Mouse (Mus musculus): ENCODE measurements around the gene Sox6.
A peak's percentile ranks its signal among the peaks of the same experiment; 100 is the strongest.

Sox6 gene

DNA sequence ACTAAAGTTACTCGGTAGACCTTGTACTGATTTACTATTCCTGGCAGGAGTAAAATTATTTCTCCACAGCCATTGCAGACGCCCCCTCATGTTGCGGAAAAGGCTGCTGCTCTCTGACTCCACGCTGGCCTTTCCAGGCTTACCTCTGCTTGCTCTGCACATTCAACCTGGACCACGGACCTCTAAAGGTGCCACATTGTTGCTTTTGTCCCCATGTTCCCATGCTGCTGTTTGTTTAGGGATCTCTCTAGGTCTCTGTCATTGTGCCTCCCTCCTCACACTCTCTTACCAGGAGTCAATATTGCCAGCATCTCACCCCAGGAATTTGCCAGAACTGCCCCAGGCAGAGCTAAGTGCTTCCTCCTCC is 473.6 kb downstream of the Sox6 start:
- DNase-seq (ENCODE audit: inconsistent ontology term): no peak

DNA sequence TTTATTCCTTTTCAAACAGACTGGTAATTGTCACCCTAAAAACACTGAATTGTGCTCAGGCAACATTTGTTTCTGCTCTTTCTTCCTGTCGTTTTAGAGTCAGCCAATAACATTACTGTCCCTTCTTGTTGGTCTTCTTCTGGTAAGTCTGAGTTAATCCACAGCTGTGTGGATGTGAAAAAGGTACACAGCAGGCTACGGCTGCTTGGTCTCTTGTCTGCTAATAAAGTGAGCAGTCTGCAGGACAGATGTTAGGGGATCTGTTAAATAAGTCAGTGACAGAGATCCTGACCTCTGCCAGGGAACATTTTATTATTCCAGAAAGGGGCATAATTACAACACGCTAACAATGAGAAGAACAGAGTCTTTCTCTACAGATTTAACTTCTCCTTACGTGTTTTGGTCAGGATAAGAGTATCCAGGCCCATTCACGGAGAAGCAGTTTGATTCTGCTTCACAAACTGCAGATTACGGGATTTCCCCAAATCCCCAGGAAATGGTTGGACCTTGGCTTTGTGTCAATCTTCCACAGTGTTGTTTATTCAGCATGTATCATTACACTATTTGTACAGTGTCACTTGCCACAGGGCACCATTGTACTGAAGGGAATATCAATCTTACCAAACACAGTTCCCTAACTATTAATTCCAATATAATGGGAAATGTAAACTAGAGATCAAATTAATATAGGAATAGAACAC is 474.1 kb downstream of the Sox6 start:
- DNase-seq (ENCODE audit: inconsistent ontology term): no peak

DNA sequence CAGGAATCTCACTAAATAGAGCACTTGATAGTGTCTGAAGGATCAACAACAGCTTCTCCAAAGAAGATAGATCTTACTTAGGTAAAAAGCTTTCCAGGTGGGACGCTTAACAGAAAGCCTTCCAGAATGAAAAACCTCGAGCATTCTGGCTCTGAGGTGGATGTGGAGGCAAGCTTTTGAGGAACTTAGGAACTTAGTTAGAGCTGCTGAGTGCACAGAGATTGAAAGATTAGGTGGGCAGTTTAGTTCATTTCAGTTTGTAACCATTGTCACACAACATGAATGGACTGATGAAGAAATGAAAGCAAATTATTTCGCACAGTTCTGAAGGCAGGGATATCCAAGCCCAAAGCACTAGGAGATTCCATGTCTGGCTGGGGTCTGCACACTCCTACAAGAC is 481.9 kb downstream of the Sox6 start:
- no peak for DNase-seq (ENCODE audit: inconsistent ontology term)

DNA sequence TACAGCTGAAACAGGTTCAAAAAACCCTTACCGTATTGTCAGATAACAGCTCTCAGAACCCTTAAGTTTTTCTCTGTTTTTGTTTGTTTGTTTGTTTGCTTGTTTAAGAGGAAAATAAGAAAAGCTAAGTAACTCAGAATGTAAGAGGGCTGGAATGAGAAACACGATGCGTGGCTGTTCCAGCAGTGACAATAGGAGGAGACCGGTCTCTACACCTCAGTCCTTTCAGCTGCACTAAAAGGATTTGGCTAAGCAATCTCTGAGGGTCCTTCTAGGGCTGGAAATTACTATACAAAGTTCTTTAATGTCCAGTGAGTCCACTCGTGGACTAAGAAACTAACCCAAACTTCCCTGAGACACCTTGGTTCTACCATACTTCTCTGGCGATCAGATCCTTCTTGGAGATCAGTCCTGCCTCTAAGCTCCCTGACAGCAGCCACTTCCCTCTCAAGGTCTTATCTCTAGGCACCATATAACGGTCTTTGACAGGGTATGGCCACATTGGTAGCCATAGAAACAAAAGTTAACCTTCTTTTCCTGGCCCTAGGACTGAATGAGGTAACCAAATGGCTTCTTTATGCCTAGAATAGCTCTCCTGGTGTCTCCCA is 488.3 kb downstream of the Sox6 start:
- no peak for DNase-seq (ENCODE audit: inconsistent ontology term)

DNA sequence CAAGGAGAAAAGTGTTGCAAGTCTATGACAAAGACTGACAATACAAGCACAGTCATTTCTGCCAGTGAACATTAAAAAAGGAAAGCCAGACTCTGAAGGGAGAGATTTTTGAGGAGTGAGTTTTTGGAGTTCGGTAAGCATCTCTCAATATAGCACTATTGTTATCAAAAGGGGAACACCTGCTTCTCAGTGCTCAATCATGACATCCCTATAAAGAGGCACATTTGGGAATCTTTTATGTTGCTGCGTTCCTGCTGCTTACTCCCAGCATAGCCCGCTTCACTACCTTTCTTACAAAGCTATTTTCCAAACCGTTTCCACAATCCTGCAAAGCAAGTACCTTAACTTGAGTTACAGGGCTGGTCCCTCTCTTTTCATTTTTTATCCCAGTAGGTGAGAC is 488.9 kb downstream of the Sox6 start:
- DNase-seq (ENCODE audit: inconsistent ontology term): no peak

DNA sequence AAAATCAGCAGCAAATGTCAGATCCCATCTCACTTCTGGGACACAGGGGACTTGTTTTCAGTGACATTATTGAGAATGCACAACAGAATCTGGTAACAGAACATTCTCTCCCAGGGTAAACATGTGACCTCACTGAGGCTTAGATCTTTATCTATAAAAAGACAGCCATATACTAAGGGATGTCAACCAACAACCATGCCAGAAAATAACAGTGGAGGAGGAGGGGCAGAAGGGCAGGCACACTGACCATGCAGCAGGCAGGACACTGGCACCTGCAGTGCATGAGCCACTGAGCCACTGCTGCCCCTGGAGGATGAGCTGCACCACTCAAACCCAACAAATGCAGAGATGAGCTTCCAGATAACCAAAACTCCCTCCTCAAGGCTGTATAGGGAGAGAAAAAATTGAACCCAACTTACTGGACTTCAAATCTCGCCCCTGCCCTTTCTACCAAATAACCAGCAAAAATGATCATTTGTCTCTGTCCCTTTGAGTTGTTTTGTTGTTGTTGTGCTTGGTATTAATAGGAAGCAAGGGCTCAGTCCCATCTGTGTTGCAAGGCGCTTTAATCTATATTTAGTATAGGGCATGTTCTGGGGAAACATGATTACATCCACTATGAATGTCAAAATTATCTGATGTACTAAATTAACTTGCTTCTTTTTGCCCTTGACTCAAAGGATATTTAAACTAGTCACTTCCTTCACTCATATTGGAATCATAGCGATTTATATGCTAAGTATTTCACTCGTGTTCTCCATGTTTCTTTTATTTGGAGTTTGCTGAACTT is 492.8 kb downstream of the Sox6 start:
- no peak for DNase-seq (ENCODE audit: inconsistent ontology term)

DNA sequence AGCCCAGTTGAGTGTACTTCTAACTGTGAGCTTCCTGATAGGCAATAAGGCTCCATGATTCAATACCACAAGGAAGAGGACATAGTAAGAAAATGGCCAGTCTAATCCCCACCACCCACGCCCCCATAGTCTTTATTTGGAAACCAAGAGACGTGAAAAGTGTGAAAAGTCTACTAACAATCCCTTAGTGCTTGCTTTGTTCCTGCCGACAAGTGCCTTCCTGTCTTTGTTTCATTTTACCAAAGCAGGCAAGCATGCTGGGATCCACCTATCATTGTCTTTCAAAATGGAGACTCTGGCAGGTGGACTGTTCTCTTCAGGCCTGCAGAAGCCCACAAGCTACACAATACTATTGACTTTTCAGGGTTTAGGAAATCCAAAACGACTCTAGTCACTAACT is 495.0 kb downstream of the Sox6 start:
- no peak for DNase-seq (ENCODE audit: inconsistent ontology term)

DNA sequence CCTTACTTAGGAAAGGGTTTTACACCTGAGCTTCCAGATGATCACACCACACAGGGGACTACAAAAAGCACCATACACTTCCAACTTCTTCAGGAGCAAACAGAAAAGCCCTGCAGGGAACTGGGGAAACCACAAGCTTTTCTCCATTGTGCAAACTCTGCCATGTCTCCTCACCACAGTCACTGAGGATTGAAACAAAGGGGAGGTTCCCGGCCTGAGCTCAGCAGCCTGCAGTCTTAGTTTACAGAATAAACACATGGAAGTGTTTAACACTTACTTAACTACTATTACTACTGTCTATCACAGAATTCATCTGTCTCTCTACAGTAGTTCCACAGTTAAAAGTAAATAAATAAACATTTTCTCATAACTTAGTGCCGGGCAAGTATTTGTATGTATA is 498.3 kb downstream of the Sox6 start:
- DNase-seq (ENCODE audit: inconsistent ontology term): no peak

DNA sequence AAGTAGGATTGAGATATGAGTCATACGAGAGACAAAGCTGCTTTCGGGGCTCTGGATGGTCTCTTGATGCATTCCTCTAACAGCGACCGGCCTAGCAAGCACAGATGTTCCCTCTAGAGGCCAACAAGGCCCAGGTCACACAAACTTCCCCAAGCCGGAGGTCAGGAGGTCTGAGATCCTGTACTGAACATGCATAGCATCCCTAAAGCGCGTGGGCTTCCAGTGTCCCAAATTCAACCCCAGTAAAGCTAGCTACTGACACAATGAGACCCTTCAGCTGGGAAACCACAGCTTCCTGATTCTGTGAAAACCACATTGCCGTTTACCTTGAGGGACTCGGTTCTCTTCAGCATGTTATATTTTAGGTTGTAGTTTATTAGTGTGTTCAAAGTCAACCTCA is 499.6 kb downstream of the Sox6 start:
- no peak for DNase-seq (ENCODE audit: inconsistent ontology term)

DNA sequence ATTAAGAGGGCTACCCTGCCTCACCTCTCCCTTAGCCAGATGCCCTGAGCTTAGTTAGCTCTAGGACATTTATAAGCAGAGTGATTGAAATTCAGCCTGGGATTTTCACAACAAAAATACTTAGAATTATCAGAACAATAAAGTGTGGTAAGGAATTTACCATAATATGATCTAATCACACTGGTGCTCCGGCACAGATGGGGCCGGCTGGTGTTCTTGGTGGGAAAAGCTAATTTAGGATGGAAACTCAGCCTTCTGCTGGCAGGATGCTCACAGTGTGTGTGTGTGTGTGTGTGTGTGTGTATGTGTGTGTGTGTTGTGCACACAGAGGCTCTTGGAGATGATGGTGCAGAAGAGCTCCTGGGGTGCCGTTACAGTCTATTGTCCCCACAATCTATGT is 501.0 kb downstream of the Sox6 start:
- no peak for DNase-seq (ENCODE audit: inconsistent ontology term)

DNA sequence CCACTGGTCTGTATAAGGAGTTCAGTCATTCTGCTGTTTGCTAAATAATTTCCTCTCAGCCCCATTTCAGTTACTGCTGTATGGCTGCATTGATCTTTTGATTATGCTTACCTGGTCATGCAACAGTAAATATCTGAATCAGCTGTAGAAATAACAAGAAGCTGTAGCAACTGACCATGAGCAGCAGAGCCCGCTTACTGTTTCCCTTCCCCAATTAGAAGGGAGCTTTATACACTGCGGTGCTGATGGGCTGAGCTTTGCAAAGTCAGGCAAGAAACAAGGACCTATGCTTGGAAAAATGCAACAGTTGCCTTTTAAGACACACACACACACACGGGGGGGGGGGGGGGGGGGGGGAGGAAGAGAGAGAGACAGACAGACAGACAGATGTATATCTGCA is 502.1 kb downstream of the Sox6 start:
- no peak for DNase-seq (ENCODE audit: inconsistent ontology term)

DNA sequence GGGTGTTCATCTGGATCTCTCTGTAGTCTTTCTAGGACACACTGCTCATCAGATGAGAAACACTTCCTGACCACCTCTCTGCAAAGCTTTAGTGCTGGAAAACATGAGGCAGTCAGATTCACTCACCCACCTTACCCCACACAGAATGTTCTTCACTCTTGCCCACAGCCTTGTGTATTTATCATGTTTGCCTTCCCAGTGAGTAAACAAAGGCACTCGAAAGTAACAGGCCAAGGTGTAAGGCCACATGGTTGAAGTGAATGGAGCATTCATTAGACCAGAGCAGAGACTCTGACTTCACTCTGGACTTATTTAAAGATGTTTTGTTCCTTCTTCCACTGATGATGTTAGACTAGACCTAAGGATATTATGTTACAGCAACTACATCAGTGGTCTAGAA is 506.7 kb downstream of the Sox6 start:
- DNase-seq (ENCODE audit: inconsistent ontology term): no peak

DNA sequence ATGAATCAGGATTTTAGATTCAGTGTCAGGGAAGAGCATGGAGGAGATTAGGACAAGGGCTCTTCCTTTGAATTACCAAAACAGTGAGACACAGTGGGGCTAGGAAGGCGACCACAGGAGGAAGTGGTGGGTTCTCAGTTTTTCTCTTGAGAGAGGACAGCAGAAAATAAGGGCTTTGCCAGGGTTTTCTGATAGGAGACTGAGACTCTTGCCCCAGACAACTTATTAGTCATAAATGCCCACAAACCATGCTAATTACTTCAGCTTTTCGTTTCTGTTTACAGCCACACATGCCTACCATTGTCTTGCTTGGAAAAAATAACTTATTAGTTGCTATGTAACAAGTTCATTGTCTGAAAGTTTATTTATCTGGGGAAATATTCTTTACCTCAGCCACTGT is 507.4 kb downstream of the Sox6 start:
- DNase-seq (ENCODE audit: inconsistent ontology term): peak; percentile 74

DNA sequence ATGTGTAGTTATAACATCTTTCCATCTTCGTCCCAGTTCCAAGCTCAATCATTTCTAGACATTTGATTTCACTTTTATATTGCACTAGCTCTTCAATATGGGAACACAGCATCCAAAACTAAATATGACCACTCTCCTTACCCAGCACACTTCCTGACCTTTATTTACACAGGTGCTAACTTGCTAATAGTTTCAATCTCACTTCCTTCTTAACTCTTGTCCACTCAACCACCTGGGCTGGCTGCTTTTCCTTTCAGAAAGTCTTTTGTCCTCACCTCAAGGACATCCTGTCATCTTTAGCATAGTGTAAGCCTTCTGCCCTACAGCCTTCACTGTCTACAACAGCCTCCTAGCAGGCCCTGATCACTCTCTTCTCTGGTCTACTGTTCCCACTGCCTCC is 520.9 kb downstream of the Sox6 start:
- no peak for DNase-seq (ENCODE audit: inconsistent ontology term)

DNA sequence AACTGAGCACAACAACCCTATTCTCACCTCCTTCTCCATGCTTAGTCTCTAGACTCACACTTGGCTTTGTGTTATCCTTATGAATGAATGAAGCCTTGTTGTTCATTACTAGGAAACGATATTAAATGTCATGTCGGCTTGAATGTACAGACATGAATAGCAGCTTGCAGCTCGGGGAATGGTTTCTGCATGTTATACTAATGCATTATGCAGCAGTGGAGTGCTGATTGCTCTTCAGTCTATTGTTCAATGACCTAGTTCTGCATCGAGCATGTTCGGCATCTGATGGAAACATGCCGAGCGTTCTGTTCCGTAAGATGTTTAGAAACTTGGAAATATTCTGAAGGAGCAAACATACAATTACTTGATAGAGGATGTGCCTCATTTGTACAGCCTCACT is 524.9 kb downstream of the Sox6 start:
- peak; percentile 59 for DNase-seq (ENCODE audit: inconsistent ontology term)

DNA sequence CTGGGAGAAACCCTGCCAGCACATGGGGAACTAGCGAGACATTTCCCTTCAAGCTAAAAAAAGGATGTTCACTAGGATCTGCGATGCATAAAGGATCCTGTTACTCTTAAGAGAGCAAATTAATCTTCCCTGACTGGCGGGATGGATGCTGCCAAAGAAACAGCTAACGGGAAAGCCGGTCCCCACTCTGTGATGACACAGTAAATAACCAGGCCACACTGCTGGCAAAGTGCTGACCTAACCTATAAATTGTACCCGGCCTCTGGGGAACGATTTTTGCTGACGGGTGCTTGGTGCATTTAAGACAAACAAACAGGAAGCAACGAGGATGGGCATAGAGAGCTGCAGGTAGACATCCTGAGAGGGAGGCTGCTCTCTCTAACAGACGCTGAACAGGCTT is 526.8 kb downstream of the Sox6 start:
- DNase-seq (ENCODE audit: inconsistent ontology term): peak; percentile 4

DNA sequence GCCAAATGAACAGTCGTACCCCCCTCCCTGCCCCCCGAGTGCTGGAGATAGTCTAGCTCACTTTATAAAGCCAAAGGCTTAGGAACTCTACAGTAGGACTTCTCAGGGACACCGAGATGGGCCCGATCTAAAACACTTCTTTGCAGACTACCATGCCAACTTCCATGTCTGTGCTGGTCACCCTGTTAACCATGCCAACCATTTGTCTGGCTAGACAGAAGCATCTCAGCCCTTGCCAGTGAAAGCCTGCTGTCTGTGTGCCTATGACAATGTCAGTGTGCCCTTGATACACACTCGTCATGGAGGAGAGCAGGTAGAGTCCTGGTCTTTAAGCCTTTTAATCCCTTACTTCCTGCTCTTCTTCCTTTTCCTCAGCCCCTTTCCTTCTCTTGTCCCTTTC is 527.5 kb downstream of the Sox6 start:
- DNase-seq (ENCODE audit: inconsistent ontology term): no peak

DNA sequence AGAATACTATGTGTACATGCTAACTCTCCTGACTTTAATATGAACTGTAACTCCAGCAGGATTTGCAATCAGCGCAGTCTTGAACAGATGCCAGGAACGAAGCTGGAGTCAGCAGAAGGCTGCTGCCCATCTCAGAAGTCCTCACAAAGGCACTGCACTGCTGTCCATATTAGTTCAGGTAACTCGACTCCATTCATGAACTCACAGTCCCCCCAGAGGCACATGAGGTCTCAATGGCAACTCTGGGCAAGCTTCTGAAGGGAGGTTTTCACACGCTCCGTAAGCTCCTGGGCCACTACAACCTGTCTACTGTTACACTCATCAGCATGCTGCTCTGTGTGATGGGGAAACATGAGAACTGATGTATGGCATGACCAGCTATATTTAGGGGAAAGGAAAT is 528.6 kb downstream of the Sox6 start:
- DNase-seq (ENCODE audit: inconsistent ontology term): no peak

DNA sequence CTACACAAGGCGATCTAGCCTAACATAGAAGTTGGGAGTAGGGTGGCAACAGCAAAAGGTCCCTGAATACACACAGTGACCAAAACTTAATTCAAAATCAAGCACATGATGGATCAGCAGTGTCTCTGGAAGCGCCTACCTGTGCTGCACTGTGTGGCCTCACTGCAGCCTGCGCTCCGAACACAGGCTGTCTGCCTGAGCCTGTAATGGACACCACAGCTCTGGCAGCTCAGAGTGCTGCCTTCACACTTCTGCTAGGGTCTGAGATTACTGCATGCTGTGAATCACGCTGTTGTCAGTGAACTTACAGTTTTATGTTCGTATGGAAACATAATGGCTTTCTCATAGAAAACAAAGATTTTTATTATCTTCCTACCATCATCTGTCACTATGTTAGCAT is 532.2 kb downstream of the Sox6 start:
- DNase-seq (ENCODE audit: inconsistent ontology term): no peak

DNA sequence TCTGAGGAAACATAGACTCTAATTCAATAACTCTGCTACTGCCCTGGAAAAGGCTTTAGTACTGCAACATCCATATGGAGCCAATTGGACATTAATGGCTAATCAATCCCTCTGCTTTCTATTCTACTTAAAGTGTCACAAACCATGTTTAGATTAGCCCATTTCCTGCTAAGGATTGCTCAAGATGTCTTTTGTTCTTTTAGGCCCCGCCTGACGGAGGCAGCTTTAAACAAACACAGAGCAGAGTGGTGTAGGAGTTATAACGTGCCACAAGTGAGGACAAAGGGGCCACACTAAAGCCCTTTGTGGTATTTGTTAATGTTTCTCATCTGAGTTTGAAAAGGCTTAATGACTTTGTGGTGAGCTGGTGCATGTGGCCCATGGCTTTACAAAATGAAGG is 537.1 kb downstream of the Sox6 start:
- peak; percentile 14 for DNase-seq (ENCODE audit: inconsistent ontology term)

DNA sequence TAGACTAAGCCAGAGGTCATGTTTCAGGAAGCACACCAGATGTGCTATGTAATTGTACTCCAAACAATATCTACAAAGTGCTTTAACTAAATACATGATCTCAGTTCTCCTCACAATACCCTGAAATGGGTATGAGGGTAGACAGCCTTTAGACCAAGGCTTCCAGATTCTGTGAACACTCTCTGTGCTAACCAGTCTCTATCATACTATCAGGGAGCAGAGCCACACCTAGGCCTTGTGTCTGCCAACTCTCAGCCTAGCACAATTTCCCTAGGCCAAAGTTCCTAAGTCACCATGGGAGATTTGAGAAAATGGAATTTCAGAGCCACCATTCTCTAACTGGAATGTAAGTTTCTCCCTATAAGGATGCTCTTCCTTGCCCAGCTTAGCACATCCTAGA is 537.8 kb downstream of the Sox6 start:
- no peak for DNase-seq (ENCODE audit: inconsistent ontology term)

DNA sequence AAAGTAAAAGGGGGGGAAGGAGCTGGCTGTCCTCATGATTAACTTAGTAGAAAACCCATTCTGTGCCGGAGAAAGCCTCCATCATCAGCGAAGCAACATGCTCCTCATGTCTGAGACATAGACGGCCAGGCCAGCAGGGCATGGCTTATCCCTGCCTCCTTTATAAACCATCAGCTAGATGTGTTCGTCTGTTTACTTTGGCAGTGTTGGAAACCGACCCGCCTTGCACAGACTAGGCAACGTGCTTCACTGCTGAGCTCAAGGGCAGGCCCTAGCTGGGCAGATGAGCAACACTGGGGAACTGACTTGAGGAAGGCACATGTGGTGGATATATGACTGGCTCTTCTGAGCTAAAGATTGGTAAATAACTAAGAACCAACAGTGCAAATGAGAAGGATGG is 538.4 kb downstream of the Sox6 start:
- DNase-seq (ENCODE audit: inconsistent ontology term): no peak

DNA sequence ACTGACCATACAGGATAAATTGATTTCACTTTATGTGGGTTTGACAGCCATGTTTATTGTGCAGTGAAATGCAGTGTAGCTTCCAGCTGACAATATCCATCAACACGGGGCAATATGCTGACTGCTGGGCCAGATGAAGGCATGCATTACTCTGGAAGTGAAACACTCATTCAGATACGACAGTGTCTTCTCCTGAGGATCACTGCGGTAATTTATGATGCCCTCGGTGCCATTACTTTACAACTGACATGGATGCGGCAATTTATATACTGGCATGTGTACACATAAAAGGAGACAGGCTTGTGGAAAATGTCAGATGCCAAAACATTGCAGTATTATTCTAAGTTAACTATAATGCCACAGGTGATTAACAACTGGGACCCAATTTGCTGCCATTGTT is 546.9 kb downstream of the Sox6 start:
- no peak for DNase-seq (ENCODE audit: inconsistent ontology term)

Measured in Muller cell, postnatal 12 days (primary cell).